Mouse (Mus musculus) hindlimb bud, embryonic 11.5 days (tissue): ENCODE results near the gene Msi2.

Source experiments
- DNase-seq: peaks from one replicate; pipeline ENCODE4 v3.0.0-alpha.2; 2012; ENCODE audit warnings: low read depth, low spot score; ENCODE audit errors: extremely low spot score

The Msi2 gene

DNA sequence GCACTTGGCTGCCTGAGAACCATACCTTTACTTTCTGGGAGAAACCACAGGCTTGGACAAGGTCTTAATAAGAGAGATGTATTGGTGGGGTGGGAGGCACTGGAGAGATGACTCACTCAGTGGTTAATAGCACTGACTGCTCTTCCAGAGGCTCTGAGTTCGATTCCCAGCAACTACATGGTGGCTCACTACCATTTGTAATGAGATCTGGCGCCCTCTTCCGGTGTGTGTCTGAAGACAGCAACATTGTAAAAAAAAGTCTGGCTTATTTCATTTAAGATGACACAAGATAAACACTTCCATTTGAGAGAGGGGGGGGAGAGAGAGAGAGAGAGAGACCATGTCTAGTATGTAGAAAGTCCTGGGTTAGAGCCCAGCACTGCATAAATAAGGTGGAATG lies 223.3 kb downstream of the Msi2 start:
- no peak for DNase-seq

DNA sequence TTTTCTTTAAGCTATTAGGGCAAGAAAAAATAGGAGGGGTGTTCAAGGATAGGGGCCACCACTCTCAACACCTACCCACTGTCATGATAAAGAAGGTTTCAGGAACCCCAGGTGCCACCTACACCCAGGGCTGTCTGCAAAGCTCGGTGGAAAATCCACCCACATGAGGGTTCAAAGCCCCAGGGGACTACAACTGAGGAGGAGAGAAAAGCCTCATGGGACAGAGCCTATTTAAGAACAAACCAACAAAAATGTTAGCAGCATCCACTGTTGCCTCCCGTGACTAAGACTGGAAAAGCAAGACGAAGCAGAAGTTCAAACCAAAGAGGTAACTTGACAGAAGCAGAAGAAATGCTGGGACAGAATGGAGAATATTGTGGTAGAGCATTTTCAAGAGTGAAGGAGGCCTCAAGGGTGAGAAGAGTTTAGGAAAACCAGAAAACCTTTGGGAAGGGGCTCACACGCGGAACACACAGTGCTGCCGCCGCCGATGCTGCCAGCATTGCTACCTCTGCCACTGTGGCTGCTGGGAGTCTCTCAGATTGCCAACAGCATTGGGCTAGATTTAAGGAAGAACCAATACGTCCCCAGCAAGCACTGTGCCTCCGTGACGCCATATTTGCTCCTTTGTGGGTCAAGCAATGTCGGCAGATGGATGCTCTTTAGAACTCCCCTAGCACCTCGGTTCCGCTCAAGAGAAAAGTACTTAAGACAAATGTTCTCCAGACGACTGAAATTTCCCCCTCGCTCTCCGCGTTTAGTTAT lies 224.3 kb downstream of the Msi2 start:
- no peak for DNase-seq

DNA sequence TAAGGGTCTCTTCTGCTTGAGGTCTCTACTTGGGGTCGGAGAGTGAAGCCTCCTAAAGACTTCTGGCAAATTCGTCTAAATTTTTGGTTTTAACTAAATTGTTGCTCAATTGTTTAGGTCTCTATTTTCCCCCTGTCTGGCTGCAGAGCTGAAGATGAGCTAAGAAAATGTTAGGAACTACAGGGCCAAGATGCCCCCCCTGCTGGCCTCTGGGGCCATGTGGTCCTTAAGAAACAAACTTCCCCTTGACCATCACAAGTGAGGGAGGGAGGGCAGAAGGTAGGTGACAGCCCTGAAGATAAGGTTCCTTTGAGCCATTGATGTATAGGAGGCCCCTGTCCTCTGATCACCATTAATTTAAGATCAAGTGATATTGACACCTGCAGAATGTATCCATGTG lies 225.7 kb downstream of the Msi2 start:
- DNase-seq, result no peak

DNA sequence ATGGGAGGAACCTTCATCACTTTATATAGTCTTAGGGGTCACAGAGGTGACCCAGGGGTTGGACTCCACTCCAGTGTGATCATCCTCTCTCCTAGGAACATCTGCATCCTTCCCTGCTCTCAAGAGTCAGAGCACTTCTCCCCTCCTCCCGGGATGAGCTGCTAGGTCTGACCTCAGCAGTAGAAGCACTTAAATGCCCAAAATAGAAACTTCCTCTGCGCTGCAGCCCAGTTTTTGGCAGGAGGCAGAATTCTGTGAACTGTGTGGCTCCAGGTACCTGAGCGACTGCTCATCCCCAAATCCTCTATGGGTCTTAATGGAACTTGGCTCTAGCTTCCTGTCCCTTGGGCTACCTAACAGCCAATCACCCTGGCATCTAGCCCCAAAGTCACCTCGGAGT lies 228.3 kb downstream of the Msi2 start:
- no peak for DNase-seq

DNA sequence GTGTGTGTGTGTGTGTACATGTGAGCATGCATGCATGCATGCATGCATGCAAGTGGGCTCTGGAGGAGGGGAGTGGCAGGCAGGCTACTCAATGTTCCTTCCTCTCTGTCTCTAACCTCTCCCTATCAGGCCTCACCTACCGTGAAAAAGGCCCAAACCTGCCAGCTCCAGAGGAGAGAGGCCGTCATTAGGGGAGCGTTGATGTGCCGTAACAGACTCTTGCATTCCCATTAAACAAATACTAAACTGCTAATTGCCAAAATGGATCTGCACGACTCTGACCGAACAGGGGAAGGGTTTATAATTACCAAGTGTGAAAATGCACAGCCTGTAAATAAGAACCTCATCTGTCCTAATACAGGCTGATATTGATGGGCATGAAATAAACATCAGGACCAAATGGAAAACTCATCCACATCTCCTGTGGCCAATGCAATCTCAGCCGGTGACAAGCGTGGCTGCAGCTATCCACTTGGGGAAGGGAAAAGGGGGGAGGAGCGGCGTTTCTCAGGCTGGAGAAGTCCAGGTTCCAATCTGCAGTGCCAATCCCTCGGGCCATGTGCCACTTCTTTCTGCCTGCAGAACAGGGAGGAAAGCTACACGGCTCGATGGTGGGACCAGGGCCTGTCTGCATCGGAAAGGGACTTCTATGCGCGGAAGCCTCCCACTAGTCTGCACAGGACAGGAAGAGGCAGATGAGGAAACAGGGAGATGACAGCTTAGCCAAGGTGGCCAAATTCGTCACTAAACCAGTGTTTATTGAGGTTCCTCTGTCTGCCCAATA lies 229.2 kb downstream of the Msi2 start:
- no peak for DNase-seq

DNA sequence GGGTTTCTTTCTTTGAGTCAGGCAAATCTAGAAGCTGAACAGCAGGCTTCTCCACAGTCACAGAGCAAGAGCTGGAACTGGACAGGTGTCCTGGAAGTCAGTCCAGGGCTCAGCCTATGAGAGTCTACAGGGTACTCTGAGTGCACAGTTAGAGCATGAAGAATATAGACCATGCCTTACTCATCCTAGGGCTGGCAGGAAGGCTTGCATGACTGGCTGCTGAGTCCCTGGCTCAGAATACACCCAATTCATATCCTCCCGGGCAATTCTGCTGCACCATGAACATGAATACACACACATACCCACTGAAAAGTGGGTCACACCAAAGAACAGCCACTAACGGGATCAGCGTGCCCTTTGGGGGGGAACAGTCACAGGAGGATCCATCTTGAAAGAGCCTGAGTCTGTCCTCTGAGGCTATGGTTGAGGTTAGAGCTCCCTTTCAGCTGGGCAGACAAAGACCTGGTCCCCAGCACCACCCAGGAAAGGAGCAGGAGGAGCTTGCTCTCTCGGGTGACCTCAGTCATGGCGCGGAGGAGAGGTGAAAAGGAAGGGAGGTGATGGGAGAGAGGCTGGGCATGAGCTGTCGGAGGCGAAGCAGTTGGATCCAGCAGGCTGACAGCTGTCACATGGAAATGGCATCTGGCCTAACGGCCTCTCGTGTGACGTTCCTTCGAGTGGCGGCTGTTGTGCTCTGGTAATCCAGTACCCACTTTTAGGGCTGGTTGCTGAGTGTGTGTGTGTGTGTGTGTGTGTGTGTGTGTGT lies 230.0 kb downstream of the Msi2 start:
- no peak for DNase-seq

DNA sequence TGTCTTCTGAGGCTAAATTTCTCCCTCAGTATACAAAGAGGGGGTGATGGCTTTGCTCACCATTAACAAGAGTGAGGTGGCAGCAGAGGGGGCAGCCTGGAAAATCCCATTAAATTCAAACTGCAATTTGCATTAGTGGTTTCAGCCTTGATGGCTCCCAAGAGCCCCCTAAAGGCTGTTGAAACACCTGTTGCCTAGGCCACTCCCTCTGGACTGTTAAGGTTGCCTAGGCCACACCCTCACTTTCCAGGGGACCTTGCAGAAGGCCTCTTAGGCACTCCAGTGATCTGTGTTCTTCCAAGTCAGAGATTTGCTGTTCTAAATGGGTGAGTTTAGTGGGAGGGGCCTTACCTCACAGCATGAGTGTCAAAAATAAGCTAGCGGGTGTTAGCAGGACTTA lies 232.3 kb downstream of the Msi2 start:
- DNase-seq, result no peak

DNA sequence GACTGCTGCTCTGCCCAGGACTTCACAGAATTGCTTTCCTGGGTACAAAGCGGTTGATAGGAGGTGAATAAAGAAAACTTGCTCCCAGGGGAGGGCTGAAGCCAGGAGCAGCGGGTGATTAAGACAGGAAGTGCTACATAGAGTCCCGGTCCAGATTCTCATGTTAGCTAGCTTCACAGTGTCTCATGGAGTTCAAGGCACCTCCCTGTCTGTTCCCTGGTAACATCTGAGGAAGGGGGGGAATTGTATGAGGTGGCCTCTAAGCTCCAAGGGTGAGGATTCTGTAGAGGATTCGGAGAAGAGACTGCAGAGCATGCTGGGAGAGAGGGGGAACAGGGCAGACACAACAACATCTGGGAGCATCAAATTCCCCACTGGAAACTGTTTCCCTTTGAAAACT lies 233.2 kb downstream of the Msi2 start:
- no peak for DNase-seq

DNA sequence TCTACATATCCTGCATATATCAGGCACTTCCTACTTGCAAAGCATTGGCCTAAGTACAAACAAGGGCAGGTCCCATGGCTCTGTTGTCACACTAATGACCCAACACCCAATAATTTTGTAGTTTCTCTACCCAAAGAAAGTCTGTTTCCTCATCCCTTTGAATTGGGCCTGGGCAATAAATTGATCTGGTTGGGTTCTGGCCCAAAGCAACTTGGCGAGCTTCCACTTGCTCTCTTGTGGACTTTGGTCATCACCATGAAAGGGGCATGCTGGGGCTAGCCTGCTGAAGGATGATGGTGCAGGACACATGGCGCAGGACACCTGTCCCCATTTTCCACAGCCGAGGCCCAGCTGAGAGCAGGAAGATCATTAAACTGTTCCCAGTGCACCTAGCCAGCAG lies 234.3 kb downstream of the Msi2 start:
- no peak for DNase-seq

DNA sequence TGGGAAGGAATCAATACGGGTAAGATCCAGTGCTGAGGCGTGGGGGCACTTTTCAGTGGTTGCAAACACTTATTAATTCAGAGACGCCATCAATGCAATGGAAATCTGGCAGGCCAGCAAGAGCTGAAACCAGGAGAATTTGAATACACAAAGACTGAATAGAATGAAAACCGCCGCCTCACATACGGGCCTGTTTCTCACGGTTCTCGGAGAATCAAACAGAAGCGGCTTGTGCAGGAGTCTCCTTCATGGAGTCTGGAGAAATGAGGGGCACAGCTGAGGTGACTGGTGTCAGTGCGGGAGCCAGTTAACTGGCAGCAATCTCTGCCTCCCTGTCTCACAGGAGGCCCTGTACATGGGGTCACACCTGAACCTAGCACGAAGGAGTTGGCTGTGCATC lies 235.7 kb downstream of the Msi2 start:
- DNase-seq, result no peak

DNA sequence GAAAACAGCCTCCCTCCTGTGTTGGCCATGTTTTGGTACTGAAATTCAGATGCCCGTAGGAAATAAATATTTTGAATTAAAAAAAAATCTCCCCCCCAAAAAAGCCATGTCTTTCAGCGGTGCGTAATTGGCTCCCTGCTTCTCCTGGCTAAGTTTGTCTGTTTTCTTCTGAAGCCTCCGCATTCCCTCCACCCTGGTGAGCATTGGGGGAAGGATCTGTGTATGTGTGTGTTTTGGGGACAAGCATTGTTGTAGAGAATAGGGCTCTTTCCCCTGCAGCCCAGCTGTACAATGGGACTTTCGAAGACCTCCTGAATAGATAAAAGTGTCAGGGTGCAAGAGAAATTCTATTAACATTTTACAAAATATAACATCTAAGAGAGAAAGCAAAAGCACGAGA lies 236.1 kb downstream of the Msi2 start:
- DNase-seq, result no peak

DNA sequence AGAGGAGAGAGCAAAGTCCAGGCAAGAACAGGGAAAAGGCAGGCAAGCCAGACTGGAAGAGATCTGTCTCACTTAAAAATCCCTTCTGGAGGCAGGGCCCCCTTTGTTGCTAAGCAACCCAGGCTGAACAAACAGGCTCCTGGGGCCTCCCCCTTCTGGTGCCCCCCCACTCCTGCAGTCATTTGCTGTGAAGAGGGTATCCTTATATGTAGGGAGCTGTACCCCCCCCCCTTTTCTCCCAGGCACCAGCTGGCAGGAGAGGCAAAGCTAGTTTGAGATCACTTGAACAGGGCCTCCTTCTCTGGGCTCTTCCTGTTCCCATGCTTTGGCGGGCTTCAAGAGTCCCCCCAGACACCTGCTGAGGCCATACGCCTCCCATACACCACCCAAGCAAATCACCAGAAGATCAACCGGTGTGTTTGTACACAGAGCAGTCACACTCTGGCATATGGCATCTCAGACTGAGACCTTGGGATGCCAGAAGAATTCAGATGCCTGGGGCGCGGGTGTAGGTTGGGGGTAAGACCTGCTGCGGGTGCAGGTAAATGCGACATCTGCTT lies 236.6 kb downstream of the Msi2 start:
- no peak for DNase-seq

DNA sequence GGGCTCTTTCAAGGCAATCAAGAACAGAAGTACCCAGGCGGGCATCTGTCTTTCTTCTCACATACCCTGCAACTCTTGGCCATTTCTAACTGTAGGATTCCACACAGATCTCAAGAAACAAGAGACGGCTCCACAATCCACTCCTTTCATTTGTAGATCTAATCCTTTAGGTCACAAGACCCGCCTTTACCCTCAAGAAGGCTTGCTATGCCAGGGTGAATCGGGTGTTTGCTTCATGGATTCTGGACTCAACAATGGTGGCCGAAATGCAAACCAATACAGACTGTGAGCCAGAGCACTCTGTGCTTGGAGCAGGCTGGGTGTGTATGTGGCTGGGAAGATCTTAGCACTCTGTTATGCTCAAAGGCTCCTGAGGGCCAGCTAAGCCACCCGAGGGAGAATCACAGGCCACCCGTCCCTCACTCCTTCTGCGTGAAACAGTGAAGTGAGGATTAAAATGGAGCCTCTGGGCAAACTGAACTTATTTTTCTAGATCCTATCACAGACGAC lies 237.2 kb downstream of the Msi2 start:
- DNase-seq, result no peak

DNA sequence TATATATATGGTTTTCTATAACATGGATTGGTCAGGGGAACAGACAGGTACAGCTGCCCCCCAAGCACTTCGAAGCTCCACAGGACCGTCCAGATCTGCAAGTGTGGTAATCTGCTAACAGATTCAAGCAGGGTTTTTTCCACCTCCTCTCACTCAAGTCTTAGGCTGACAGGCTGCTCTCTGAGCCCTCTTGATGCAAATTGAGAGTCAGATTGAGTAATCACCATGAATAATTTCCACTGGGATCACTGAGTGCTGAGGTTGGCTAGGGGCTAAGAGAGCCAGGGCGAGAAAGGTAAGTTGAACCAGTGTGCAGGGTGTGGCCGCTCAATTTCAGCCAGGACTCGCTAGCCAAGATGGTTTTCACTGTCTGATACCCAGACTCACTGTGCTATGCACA lies 238.8 kb downstream of the Msi2 start:
- DNase-seq, result no peak

DNA sequence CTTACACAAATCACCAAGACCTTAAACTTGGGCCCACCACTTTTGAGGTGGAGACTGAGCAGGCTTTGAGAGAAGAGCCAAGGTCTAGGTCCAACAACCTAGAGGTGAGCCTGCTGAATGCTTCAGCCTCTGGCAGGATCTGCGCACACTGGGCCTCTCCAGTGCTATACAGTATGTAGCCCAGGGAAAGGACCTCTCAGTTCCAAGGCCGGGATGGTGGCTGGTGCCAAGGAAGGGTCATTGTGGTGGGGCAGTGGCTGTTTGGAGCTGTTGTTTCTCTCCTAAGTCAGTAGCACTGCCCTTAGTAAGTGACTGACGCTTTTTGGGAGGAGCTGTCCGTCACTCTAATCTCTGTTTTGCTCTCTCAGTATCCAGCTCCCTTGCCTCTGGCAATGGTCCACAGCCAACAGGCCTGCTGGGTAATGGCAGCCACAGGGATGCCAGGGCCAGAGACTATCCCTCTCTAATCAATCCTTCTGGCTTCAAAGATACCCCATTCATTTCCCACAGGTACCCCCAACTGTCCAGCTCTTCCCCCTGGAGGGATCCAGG lies 243.3 kb downstream of the Msi2 start:
- DNase-seq, result no peak

DNA sequence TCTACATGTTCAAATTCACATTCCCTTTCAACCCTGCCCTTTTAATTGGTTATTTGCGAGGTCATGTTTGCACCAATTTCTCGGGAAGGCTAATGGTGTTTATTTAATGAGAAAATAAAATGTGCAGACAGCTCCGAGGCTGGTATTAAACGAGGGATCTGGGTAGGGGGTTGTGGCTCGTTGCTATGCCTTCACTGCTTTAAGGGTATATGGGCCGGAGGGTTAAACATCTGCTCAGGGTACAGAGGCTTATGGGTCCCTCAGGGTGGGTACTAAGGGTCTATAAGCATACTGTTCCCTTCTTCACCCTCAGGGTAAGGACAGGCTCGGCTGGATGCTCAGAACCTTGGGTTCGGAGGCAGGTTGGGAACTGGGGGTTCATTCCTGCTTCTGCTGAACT lies 245.6 kb downstream of the Msi2 start:
- no peak for DNase-seq

DNA sequence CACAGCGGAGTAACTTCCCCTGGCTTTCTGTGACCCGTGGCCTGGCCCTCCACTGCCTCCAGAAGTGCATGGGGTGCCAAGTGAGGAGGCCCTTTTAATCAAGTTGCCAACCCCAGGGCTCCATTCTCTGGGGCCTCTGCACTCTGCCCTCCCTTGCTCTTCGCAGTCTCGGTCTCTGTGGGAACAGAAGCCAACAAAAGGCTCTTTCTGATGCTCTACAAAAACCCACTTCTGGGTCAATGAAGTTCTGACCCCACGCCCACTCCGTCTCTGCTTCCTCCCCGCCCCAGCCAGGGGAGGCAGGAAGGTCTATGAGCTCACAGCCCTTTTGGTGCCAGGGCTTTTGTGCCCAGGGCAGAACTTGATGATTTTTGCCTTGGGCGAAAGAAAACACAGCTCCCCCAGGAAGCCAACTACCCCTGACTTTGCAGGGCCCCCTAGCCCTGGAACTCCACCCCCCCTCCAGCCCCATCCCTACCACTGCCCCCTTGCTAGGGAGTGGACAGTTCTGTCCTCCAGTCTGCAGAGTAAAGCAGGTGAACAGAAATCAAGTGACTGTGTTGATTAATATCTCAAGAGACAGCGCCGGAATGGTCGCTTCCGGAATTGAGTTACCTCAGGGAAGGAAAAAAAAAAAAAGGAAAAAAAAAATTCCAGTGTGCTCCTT lies 246.2 kb downstream of the Msi2 start:
- no peak for DNase-seq

DNA sequence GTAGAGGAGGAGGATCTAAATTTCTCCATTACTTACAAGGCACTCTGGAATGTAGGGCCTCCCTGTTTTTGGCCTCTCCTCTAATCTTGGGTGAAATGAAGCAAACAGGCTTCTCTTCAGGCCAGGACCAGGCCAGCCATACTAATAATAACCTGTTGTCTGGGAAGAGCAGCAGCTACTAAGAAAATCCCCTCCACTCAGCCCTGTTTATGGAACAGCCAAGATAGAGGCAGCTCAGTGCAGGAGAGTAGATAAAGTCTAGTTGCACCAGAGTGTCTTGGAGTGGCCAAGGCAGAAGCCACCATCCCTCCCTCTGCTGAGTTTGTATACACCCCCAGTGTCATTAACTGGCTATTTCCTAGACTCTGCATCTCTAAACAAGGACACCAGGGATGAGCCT lies 247.7 kb downstream of the Msi2 start:
- DNase-seq, result no peak

DNA sequence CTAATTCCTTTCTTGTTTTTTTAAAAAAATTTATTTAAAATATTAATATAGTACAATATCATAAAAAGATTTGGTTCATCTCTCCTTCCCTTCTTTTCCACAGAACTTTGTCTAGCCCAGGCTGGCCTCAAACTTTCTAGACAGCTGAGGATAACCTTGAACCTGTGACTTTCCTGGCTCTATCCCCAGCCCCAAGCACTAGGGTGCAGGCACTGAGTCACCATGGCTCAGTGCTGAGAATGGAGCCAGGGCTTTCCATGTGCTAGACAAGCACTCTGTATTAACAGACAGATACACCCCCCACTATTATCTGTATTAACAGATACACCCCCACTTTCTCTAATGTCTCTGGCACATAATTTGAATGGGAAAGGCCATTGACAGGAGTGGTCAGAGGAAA lies 249.3 kb downstream of the Msi2 start:
- no peak for DNase-seq

DNA sequence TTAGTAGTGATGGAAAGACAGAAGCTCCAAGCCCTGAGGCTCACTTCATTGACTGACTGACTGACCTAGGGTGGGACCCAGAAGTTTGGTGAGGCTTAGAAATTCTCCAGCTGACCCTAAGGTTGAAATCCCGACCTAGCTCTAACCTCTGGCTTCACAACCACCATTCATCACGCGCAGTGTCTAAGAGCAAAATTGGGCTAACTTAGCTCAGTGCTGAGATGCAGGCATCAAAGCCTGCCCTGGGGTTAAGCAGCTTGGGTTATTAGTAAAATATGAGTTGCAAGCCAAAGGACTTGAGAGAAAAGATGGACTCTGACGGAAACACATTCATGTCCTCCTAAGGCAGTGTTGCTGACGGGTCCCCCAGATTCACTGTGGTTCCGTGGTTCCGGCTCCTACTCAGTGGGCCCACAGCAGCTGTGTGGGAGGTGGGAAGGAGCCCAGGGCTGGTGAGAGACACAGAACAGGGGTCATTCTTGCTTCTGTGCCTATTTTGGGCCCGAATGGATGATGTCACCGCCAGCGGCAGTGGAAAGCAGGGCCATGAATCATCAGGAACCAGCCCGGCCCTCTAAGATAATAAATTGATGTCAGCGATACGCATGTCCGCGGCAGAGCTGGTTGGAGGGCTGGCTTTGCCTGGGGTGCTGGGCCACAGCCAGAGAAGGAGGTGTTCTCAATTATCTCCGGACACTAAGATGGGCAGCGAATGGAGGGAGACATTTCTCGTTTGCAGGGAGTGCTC lies 250.6 kb downstream of the Msi2 start:
- no peak for DNase-seq
